Mouse (Mus musculus) layer of hippocampus, postnatal 10 days (tissue): Measurements from ENCODE around the gene Irgc1. TPM values are rescaled to one million over a fixed set of nuclear protein-coding genes. Genes with fewer than 3 reads are reported as not detected.
"Not testable (repeated sequence)": the region's sequence is repeated elsewhere in the genome, so short reads cannot be mapped to it uniquely, and the experiment has no call there.

Experiments
- DNase-seq, 2 experiments: peaks; one replicate each; pipeline ENCODE4 v3.0.0; 2021; ENCODE audit warnings: low spot score in 2 of 2
- total RNA-seq, 2 experiments: library from RNA; stranded (reverse); gene quantifications; 2 replicates each; pipeline ENCODE4 v1.2.3; 2021

Gene Irgc1
- total RNA-seq, 2 experiments from 2014 or later, result not detected

GRCm38 (mm10) chr7:24402851-24403250 lies 49.2 kb downstream of the Irgc1 start:
- no peak for DNase-seq

- not testable (repeated sequence) for DNase-seq
Observed at GRCm38 (mm10) chr7:24400489-24400888, 51.6 kb downstream of the Irgc1 start.

- no peak for DNase-seq
Observed at GRCm38 (mm10) chr7:24400082-24400452, 52.0 kb downstream of the Irgc1 start.

DNA sequence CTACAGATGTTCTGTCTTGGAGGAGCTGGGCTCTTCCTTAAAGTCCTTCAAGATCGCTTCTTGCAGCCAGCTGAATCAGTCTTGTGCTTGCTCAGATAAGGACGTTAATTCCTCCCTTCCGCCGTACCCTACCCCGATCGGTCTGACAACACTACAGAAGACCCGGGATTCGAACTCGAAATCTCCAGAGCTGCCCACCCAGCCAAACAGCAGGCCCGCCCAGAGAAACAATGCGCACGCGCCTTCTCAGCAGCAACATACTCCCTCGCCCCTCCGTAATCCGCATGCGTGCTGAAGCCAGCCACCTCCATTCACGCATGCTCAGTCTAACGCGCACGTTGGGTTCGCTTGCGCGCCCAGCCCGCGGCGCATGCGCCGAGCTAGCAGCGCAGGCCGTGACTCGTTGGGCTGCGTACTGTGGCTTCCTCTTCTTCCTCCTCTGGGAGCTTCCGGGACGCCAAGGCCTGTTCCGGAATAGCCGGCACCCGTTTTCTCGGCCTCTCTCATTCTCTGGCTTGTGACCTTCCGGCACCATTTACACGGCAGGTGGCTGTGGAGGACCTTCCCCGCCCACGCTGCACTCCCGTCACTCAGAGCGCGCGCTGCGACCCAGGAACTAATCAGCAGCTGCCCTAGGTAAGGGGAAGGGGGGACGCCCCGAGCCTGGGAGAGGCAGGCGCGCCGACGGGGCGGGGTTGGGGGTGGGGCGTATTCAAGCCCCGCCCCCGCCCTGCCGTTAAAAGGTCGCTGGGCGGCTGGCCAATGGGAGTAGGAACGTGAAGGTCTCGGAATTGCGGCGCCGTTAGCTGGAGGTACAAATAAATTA lies 52.6 kb downstream of the Irgc1 start, which contains the start of gene Smg9:
Gene Smg9 (plus strand): TSS at position 364 of the 826 bp plus-strand sequence.
- DNase-seq, result peak; percentile 96 to 97

GRCm38 (mm10) chr7:24398364-24398913 lies 53.7 kb downstream of the Irgc1 start:
- DNase-seq, result no peak

- DNase-seq, result no peak
Observed at GRCm38 (mm10) chr7:24396832-24397231, 55.3 kb downstream of the Irgc1 start.

- DNase-seq, result no peak
Observed at GRCm38 (mm10) chr7:24394475-24395161, 57.5 kb downstream of the Irgc1 start.

DNA sequence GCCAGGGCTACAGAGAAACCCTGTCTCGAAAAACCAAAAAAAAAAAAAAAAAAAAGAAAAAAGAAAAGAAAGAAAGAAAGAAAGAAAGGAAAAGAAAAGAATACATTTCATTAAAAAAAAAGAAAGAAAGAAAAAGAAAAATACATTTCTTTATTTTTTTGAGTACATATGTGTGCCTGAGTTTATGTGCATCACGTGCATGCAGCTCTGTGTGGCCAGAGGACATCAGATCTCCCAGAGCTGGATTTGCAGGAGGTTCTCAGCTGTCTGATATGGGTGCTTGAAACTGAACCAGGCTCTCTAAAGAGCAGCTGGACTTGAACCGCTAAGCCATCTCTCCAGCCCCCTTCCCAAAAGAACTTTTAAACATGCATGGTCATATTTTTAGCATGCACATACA lies 58.0 kb downstream of the Irgc1 start:
- DNase-seq, result no peak

DNA sequence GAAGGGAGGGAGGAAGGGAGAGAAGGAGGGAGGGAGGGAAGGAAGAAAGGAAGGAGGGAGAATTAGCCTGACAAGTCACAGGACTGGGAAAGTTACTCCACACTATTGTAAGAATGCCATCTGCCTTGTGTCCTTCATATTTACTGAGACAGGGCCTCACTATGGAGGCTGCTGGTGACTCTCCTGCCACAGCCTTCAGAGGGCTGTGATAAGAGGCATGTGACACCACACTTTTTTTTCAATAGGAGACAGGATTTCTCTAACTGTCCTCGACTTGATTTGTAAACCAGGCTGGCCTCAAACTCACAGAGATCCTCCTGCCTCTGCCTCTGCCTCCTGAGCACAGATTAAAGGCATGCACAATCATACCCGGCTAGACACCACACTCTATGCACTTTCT lies 60.4 kb downstream of the Irgc1 start:
- DNase-seq, result no peak

DNA sequence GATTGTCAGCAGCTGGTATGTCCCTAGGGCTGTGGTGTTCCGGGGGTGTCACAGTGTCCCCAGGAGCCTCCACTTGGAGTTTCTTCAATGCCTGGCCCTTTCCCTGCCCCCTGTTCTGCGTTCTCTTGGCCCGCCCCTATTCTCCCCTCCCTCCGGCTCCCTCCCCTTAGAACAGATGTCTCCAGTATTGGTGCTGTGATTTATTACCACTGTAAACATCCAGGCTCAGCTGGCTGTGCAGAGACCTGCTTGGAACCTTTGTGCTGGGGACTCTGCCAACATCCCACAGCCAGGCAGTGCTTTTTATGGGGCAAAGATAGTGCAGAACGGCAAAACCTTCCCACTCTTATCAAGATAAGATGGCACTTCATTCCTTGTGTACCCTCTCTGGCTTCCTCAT lies 61.0 kb downstream of the Irgc1 start:
- no peak for DNase-seq

DNA sequence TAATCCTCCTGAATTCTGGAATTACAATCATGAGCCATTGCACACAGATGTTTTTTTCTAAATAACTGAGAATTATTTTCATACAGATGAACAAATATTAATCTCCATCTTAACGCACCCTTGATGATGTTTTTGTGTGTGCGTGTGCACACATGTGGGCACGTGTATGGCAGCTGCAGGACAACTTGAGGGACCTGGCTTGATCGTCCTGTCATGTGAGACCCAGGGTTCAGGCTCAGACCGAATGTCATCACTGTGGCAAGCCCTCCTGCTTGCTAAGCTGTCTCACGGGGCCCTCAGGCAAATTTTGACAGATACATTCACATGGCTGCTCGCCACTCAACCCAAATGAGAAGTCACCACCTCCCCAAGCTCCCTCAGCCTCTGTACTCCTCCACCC lies 61.6 kb downstream of the Irgc1 start:
- DNase-seq, result no peak

GRCm38 (mm10) chr7:24389516-24390187 lies 62.4 kb downstream of the Irgc1 start:
- no peak for DNase-seq

GRCm38 (mm10) chr7:24387059-24387556 lies 65.0 kb downstream of the Irgc1 start:
- peak in 1 of 2 experiments; percentile 19 for DNase-seq

GRCm38 (mm10) chr7:24384827-24385226 lies 67.3 kb downstream of the Irgc1 start:
- DNase-seq, result peak; percentile 82 to 83

DNA sequence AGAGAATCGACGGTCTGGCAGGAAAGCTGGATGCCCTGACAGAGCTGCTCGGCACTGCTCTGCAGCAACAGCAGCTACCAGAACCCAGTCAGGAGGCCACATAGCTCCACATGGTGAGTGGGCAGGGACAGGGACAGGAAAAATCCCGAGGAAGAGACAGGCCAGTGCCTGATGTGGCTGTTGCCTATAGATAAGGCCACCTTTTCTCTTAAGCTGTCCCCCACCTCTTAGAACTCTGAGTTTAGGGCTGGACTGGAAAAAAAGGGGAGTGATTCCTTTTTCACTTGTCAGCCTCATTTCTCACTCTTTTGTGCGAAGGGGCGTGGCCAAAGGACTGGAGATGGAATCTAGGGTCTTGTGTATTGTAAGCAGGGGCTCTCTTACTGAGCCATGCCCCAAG lies 68.0 kb downstream of the Irgc1 start:
- DNase-seq, result no peak

DNA sequence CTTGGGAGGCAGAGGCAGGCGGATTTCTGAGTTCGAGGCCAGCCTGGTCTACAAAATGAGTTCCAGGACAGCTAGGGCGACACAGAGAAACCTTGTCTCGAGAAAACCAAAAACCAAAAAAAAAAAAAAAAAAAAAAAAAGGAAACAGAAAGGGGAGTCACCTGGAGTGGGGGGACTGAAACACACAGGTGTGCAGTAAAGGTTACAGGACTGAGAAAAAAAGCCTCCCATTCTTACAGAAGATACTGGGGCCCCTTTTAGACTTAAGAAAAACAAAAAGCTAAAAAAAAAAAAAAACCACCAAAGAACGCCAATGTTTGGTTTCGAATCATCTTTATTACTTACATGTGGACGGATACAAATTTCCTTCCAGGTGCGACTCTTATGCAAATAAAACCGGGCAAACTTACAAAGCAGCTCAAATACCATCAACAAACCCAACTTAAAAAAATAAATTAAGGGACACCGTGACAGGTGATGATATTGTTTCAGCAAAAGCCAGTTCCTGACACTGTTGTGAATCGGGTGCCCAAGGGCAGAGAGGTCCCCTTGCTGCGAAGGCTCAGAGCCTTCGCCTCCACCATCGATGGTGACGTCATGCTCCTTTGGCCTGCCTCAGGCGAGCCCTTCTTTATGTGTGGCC lies 69.2 kb downstream of the Irgc1 start:
- DNase-seq, result no peak

Other genes with a start within 250 kb of the Irgc1 start
- gene Zfp111, start 240.9 kb downstream of the Irgc1 start, total RNA-seq, result 10 to 100 TPM; 11.8 to 12.1 TPM
- gene Zfp109, start 214.7 kb downstream of the Irgc1 start, total RNA-seq, result 1 to 10 TPM; 4.8 to 5.3 TPM
- 1 to 10 TPM; 5.0 to 6.3 TPM for gene Zfp108, start 197.5 kb downstream of the Irgc1 start, total RNA-seq
- 10 to 100 TPM; 11.0 to 13.1 TPM for gene Zfp93, start 181.9 kb downstream of the Irgc1 start, total RNA-seq
- 10 to 100 TPM; 25.1 to 26.7 TPM for gene Zfp61, start 151.1 kb downstream of the Irgc1 start, total RNA-seq
- gene Zfp94, start 135.6 kb downstream of the Irgc1 start, total RNA-seq, result 10 to 100 TPM; 13.0 to 15.1 TPM
- not detected for gene Tescl, start 118.4 kb downstream of the Irgc1 start, total RNA-seq
- gene Lypd5, start 103.1 kb downstream of the Irgc1 start, total RNA-seq, result not detected
- gene Kcnn4, start 82.0 kb downstream of the Irgc1 start, total RNA-seq, result under 1 TPM; 0.33 to 0.46 TPM
- gene Smg9, start 52.7 kb downstream of the Irgc1 start, total RNA-seq, result 10 to 100 TPM; 33.5 to 34.3 TPM
- 1 to 10 TPM; 1.3 to 2.3 TPM for gene Plaur, start 10.2 kb upstream of the Irgc1 start, total RNA-seq
- 100 to 1,000 TPM; 269 to 279 TPM for gene Cadm4, start 29.7 kb upstream of the Irgc1 start, total RNA-seq
- gene Zfp428, start 54.7 kb upstream of the Irgc1 start, total RNA-seq, result 10 to 100 TPM; 61.3 to 64.6 TPM
- not detected for gene AC161166.1, start 60.2 kb upstream of the Irgc1 start, total RNA-seq
- gene Irgq, start 78.4 kb upstream of the Irgc1 start, total RNA-seq, result 100 to 1,000 TPM in 1 of 2 experiments, 10 to 100 TPM in 1; 98.5 to 101 TPM
- not detected for gene Pinlyp, start 93.8 kb upstream of the Irgc1 start, total RNA-seq
- 10 to 100 TPM; 37.8 to 39.7 TPM for gene Xrcc1, start 94.0 kb upstream of the Irgc1 start, total RNA-seq
- 1 to 10 TPM; 7.7 to 8.7 TPM for gene Ethe1, start 135.2 kb upstream of the Irgc1 start, total RNA-seq
- gene Zfp575, start 135.3 kb upstream of the Irgc1 start, total RNA-seq, result 1 to 10 TPM; 8.2 to 8.7 TPM
- under 1 TPM; 0.37 to 0.60 TPM for gene Phldb3, start 158.5 kb upstream of the Irgc1 start, total RNA-seq
- gene Lypd3, start 184.3 kb upstream of the Irgc1 start, total RNA-seq, result under 1 TPM; 0.20 to 0.64 TPM
- gene Tex101, start 224.4 kb upstream of the Irgc1 start, total RNA-seq, result not detected